Mouse (Mus musculus): ENCODE data around the gene Hook2. TPM values are rescaled to one million over a fixed set of nuclear protein-coding genes. Genes with fewer than 3 reads are reported as not detected.

The Hook2 gene
- polyA plus RNA-seq, 1 experiment, result 14.1 TPM

GRCm38 (mm10) chr8:84978248-84978940, 12.0 kb upstream of the Hook2 start, which contains the start of gene Junb:
TSS of gene Junb (minus strand) at chr8:84978718.
- under 1% methylated on average over 63 of the region's 63 CpGs for WGBS
- TF ChIP-seq CTCF (IDR thresholded peaks at IDR 0.05; ENCODE audit: borderline replicate concordance, insufficient read depth, low read depth, low read length) (no peak), POLR2A (IDR thresholded peaks at IDR 0.05; ENCODE audit: borderline replicate concordance, insufficient read depth, low read length) (peak; percentile 99)
- Histone ChIP-seq H3K27ac (ENCODE audit: insufficient read depth, low read length) (peak within 1 kb of the TSS; percentile 82), H3K4me3 (replicated peaks; ENCODE audit: insufficient read depth, low read depth, low read length) (peak within 1 kb of the TSS; percentile 54), H3K4me1 (ENCODE audit: control insufficient read depth, insufficient read depth, low read length) (peaks cover 3% of the 10 kb centered on the region), H3K27me3 (ENCODE audit: control insufficient read depth, insufficient read depth, low read length) (no peaks in the 10 kb centered on the region)
- peak; percentile 91 to 94 for DNase-seq

- Histone ChIP-seq H3K4me3 (replicated peaks; ENCODE audit: insufficient read depth, low read depth, low read length) (peak overlapping the region; percentile 55), H3K27ac (ENCODE audit: insufficient read depth, low read length) (peak overlapping the region; percentile 4; the same call in 1 of the 2 replicates), H3K27me3 (ENCODE audit: control insufficient read depth, insufficient read depth, low read length) (no peaks in the 10 kb centered on the region), H3K4me1 (ENCODE audit: control insufficient read depth, insufficient read depth, low read length) (peaks cover 3% of the 10 kb centered on the region; the same call in 1 of the 2 replicates)
- TF ChIP-seq CTCF (IDR thresholded peaks at IDR 0.05; ENCODE audit: borderline replicate concordance, insufficient read depth, low read depth, low read length), result no peak
- no peak for TF ChIP-seq POLR2A (IDR thresholded peaks at IDR 0.05; ENCODE audit: borderline replicate concordance, insufficient read depth, low read length)
- peak; percentile 90 to 91 for DNase-seq
- WGBS, result 4% methylated on average over 42 of the region's 42 CpGs
Observed at GRCm38 (mm10) chr8:84979599-84980421, 10.6 kb upstream of the Hook2 start.

- H3K4me1 ChIP-seq (ENCODE audit: control insufficient read depth, insufficient read depth, low read length), result peaks cover 3% of the 10 kb centered on the region; the same call in 1 of the 2 replicates
- WGBS, result 32% methylated on average over 11 of the region's 11 CpGs
- H3K27ac ChIP-seq (ENCODE audit: insufficient read depth, low read length), result no peak overlapping the region
- no peak for TF ChIP-seq CTCF (IDR thresholded peaks at IDR 0.05; ENCODE audit: borderline replicate concordance, insufficient read depth, low read depth, low read length)
- no peak for TF ChIP-seq POLR2A (IDR thresholded peaks at IDR 0.05; ENCODE audit: borderline replicate concordance, insufficient read depth, low read length)
- H3K4me3 ChIP-seq (replicated peaks; ENCODE audit: insufficient read depth, low read depth, low read length), result no peak overlapping the region
- no peaks in the 10 kb centered on the region for H3K27me3 ChIP-seq (ENCODE audit: control insufficient read depth, insufficient read depth, low read length)
- peak; percentile 57 to 64 for DNase-seq
Observed at GRCm38 (mm10) chr8:84980622-84981358, 9.6 kb upstream of the Hook2 start.

GRCm38 (mm10) chr8:84981644-84982498, 8.5 kb upstream of the Hook2 start:
- no peak overlapping the region for H3K4me3 ChIP-seq (replicated peaks; ENCODE audit: insufficient read depth, low read depth, low read length)
- TF ChIP-seq POLR2A (IDR thresholded peaks at IDR 0.05; ENCODE audit: borderline replicate concordance, insufficient read depth, low read length), result no peak
- TF ChIP-seq CTCF (IDR thresholded peaks at IDR 0.05; ENCODE audit: borderline replicate concordance, insufficient read depth, low read depth, low read length), result no peak
- H3K4me1 ChIP-seq (ENCODE audit: control insufficient read depth, insufficient read depth, low read length), result peaks cover 5% of the 10 kb centered on the region
- H3K27me3 ChIP-seq (ENCODE audit: control insufficient read depth, insufficient read depth, low read length), result no peaks in the 10 kb centered on the region
- WGBS, result 61% methylated on average over 15 of the region's 15 CpGs
- H3K27ac ChIP-seq (ENCODE audit: insufficient read depth, low read length), result no peak overlapping the region
- peak in 1 of 2 experiments; percentile 14 for DNase-seq

GRCm38 (mm10) chr8:84982499-84983011, 7.8 kb upstream of the Hook2 start:
- no peak for DNase-seq
- H3K4me1 ChIP-seq (ENCODE audit: control insufficient read depth, insufficient read depth, low read length), result peaks cover 5% of the 10 kb centered on the region
- no peak overlapping the region for H3K27ac ChIP-seq (ENCODE audit: insufficient read depth, low read length)
- H3K27me3 ChIP-seq (ENCODE audit: control insufficient read depth, insufficient read depth, low read length), result no peaks in the 10 kb centered on the region
- TF ChIP-seq CTCF (IDR thresholded peaks at IDR 0.05; ENCODE audit: borderline replicate concordance, insufficient read depth, low read depth, low read length) (no peak), POLR2A (IDR thresholded peaks at IDR 0.05; ENCODE audit: borderline replicate concordance, insufficient read depth, low read length) (no peak)
- WGBS, result 69% methylated on average over 3 of the region's 3 CpGs
- no peak overlapping the region for H3K4me3 ChIP-seq (replicated peaks; ENCODE audit: insufficient read depth, low read depth, low read length)

- TF ChIP-seq POLR2A (IDR thresholded peaks at IDR 0.05; ENCODE audit: borderline replicate concordance, insufficient read depth, low read length) (no peak), CTCF (IDR thresholded peaks at IDR 0.05; ENCODE audit: borderline replicate concordance, insufficient read depth, low read depth, low read length) (no peak)
- H3K4me3 ChIP-seq (replicated peaks; ENCODE audit: insufficient read depth, low read depth, low read length), result no peak overlapping the region
- no peak overlapping the region for H3K27ac ChIP-seq (ENCODE audit: insufficient read depth, low read length)
- H3K27me3 ChIP-seq (ENCODE audit: control insufficient read depth, insufficient read depth, low read length), result no peaks in the 10 kb centered on the region
- no peak for DNase-seq
- H3K4me1 ChIP-seq (ENCODE audit: control insufficient read depth, insufficient read depth, low read length), result peaks cover 5% of the 10 kb centered on the region
- WGBS, result 27% methylated on average over 16 of the region's 16 CpGs
Observed at GRCm38 (mm10) chr8:84984294-84985048, 5.9 kb upstream of the Hook2 start.

Data from cerebellum, adult 2 months (tissue).